Mouse (Mus musculus): ENCODE results near the gene Snx32.
"Not testable (repeated sequence)": the region's sequence is repeated elsewhere in the genome, so short reads cannot be mapped to it uniquely, and the experiment has no call there.

Gene Snx32

DNA sequence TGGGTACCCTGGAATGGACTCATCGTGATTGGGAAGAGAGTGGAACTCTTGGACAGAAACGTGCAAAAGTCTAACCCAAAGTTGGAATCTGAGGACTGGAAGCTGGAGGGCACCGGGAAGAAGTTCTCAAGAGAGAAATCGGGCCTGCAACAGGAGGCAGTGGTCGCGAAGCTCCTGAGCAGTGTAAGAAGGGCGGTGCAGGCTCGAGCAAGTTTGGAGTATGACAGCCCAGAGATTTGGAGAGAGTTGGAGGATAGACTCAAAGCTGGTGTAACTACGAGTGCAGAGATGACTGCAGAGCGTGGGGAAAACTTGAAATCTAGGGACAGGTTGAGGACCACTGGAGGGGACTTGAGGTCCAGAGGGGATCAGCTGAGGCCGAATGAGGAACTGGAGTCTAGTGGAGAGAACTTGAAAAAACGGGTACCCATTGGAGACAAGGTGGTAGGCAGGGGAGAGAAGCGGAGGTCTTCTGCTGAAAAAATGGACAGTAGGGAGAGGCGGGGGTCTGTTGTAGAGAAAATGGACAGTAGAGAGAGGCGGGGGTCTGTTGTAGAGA is 815 bp upstream of the Snx32 start:
- no peak for DNase-seq

DNA sequence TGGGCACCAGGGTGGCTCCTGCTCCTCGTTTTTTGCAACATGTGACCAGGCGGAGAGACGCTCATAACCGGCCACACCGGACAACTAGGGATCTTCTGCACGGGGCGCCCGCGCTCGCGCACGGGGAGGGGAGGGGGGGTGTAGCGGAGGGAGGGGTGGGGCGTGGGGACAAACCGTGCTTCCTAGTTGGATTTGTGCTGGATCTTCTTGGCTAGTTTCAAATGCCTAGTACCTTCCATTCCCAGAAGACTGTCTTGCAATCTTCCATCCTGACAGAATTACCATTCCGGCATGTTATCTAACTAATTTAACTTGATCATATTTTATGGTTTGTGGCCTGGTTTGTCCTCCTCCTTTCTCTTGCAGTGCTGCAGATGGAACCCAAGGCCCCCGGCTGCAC is 6.7 kb downstream of the Snx32 start, which contains the start of gene 1700020D05Rik:
1700020D05Rik (minus strand) TSS at position 101 of the 400 bp plus-strand sequence.
- no peak for DNase-seq

DNA sequence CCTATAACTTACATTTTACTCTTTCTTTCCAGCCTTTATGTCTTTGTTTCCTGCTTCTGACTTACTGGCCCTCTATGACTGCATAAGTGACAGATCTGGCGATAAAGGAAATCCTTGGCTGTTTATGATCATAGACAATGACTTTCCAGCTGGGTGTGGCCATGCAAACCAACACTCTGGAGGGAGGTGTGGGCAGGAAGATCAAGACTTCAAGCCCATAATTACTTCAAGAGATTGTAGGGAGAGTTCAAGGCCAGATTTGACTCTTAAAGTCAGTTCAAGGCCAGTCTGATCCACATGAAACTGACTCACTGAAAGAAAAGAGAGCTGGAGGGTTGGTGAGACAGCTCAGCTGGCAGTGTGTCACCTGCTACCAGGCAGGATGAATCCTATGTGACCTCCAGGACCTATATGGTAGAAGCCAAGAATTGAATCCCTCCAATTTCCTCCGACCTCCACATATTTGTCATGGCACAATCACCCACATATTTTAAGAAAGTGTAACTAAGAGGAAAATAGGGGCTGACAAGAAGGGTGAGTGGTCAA is 9.9 kb downstream of the Snx32 start:
- no peak for DNase-seq

DNA sequence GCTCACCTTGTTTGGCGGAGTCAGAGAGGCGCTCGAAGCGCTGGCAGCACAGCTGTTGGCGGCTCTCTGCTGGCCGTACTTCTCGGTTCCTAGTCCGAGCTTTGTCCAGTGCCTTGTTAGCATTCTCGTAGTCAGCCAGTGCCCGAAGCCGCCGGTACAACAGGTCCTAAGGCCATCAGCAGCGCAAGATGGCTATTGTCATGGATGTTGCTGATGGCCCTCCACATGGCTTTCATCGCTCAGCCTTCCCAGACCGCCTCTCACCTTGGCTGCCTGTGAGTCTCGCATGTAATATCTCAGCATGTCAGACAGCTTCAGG is 14.3 kb downstream of the Snx32 start:
- no peak for DNase-seq

DNA sequence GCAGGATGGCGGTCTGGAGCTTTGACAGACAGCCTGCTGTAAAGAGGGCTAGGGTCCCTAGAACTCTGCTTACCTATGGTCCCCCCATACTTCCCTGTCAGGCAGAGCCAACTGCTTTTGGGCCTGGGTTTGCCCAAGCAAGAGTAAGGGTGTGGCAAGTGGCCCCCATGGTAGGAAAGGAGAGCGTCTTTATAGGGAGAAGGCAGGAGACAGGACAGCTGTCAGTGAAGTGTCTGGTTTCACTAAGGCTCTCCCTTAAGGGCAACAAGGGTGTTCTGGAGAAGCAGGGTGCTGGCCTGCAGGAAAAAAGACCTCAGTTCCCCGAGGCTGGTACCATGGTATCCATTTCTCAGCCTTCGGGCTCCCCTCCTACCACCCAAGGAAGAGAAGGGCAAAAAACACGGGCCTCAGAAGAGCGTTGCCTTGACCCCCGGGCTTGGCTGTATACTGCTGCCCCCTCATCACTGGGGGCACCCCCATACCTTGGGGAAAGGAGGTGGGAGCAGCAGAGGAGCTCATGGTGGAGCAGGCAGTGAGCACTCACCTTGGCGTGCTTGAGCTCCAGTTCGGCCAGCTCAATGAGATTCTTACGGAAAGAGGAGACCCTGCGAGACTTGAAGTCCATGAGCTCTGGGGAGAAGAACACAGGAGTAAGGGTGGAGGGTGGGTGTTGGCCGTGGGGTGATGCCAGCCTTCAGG is 14.8 kb downstream of the Snx32 start:
- peak in 1 of 2 experiments; percentile 2 for DNase-seq

DNA sequence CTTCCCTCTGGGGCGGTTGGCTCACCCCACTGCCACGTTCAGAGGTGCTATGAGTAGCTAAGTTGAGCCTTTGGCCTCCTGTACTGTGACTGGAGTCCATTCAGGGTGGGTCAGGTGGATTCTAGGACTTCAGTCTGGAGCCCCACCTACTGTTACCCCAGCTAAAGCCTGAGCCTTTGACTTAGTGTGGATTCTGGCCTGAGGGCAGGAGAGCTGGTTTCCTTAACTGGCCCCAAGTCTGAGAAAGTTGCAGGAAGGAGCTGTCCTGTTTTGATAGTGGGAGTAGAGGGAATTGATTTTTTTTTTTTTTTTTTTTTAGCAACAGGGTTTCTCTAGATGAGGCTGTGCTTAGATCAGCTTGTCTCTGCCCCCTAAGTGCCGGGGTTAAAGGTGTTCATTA is 16.0 kb downstream of the Snx32 start:
- no peak for DNase-seq

DNA sequence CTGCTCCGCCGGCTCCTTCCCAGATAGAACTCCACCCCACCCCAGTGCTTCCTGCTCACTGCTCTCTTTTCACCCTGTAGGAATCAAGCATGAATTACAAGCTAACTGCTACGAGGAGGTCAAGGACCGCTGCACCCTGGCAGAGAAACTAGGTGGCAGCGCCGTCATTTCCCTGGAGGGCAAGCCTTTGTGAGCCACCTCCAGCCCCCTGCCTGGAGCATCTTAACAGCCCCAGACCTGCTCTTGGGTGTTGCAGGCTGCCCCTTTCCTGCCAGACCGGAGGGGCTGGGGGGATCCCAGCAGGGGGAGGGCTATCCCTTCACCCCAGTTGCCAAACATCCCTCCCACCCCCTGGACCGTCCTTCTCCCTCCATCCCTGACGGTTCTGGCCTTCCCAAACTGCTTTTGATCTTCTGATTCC is 17.0 kb downstream of the Snx32 start:
- DNase-seq, result not testable (repeated sequence)

DNA sequence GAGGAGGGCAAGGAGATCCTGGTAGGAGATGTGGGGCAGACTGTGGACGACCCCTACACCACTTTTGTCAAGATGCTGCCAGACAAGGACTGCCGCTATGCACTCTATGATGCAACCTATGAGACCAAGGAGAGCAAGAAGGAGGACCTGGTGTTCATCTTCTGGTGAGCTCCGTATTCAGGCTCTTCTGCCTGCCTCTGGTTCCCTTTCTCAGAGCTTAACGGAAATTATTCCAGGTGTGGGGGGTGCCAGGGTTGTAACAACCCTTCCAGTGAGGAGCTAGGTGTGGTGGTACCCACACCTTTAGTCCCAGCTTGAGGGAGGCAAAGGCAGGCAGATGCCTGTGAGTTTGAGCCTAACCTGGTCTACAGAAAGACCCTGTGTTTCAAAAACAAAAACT is 17.7 kb downstream of the Snx32 start:
- no peak for DNase-seq

DNA sequence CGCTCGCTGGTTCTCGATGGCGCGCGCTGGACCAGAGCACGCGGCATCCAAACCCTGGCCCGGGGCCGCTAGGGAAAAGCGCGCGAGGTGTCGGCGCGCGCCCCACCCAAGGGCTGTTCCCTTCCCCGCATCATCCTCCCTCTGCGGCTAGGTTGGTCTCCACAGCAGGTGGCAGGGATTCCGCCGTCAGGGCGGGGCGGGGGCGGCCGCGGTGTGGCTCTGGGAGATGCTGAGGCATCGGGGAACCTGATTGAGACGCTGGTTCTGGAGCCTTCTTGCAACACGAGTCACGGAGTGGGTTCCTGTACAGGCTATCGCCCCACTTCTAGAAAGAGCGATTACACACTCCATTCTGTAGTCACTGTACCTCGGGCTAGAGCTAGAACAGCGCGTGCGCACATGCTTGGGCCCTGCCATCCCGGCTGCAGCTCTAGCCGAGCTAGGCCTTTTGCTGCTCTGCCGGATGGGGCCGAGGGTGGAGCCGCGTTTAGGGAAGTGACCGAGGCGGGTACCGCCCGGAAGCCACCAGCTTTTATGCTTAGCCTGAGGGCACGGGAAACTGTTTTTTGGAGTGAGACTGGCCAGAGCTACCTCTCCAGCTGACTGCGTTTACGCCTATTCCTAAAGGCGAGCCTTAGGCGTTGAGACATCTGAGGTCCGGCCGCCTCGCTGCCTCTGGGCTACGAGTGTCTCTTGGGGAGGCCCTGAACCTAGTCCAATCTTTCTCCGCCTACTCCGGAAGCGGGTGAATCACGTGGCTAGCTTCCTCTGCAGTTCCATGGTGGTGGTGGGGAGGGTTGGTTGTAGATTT is 19.2 kb downstream of the Snx32 start:
- peak; percentile 75 to 78 for DNase-seq

DNA sequence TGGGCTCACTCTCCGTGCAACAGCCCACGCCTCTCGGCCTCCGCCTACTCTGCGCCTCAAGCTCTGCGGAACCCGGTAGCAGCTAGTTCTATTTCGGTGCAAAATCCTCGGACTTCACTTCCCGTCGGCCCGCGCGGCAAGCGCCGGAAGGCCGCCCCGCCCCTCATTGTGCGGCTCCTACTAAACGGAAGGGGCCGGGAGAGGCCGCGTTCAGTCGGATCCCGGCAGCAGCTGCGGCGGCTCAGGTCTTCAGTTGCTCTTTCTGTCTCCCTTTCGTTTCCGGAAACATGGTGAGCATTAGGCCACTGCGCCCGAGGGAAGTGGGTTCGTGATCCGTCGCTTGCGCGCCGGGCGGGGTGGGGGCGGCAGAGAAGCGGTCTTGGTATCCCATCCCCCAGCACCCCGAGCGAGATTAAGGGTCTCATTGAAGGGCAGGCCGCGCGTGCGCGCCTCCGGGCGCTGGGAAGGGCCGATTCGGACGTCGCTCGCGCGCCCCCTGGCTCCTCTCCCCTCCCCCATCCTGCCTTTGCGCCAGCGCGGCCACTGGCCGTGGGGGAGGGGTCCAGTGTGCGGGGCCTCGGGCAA is 19.9 kb downstream of the Snx32 start, which contains the start of gene Cfl1:
Cfl1 (plus strand) TSS at position 143 of the 585 bp plus-strand sequence.
- DNase-seq, result peak; percentile 93 to 95

DNA sequence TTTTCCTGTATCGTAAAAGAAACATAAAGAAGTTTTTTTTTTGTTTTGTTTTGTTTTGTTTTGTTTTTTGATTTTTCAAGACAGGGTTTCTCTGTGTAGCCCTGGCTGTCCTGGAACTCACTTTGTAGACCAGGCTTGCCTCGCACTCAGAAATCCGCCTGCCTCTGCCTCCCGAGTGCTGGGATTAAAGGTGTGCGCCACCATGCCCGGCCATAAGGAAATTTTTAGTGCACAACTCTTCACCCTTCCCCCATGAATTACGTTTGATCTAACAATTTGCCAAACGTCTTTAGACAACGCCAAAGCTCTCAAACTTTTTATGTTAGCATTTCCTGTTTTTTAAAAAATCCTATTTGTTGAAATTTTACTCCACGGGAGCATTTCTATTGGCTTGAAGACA is 20.6 kb downstream of the Snx32 start:
- not testable (repeated sequence) for DNase-seq

DNA sequence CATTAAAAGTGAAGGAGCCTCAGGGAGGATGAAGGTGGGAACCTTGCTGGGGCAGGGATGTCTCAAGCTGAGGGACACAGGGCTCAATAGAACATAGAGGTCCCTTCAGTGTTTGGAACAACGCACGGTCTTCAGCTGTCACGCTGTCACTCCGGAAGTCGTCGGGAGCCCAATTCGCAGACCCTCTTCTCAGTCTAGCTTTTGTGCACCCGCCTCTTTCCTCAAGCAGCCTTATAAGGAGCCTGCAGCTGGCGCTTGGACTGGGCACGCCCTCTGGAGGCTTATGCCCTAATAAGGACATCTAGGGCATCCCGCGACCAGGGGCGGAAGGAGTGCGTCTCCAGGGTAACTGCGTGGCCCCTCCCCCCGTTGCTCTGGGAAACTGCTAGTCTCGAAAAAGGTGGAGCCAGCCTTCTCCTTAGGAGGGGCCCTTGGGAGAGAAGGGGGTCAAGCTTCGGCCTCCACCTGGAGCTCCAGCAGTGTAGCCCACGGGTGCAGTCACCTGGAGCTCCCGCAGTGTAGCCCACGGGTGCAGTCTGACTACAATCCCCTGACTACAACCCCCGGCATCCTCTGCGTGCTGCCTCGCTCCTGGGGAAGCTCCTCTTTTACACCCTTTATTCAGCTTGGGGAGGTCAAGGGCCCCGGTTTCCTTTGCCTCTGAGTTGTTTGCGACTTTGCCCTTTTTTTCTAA is 21.3 kb downstream of the Snx32 start:
- peak; percentile 94 to 95 for DNase-seq

DNA sequence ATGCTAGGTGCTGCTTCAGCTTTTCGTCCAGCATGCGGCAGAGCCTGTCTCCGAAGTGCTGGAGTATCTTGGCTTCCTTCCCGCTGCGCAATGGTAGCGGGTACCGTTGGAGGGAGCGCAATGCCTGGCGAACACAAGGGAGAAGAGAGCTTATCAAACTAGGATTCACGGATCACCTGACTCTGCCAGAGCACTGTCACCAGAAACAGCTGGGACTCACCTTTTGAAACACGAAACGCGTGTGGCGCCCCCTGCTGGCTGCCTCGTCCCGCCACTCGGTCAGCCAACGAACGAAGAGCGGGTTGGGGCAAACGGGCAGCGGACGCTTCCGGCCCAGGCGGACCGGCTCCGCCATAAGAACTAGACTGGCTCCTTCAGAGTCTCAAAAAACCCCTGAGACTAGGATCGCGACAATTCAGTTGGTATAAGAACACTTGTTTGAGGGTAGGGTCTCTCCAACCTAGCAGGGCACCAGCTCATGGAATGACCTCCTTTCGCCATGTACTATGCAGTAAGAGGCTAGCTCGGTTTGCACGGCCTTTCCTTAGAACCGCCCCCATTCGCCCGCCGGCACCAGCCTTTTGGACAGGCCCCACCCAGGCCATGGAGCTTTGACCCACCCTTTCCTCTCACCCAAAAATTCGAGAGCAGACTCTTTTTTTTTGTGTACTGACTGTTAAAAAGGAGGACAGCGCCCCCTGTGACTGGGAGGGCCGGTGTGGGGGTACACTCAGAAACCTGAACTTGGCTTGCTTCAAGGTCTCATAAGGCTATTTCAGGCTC is 22.4 kb downstream of the Snx32 start, which contains the start of gene Mus81:
Mus81 (minus strand) TSS at position 635 of the 783 bp plus-strand sequence.
- DNase-seq, result peak; percentile 97 to 98

DNA sequence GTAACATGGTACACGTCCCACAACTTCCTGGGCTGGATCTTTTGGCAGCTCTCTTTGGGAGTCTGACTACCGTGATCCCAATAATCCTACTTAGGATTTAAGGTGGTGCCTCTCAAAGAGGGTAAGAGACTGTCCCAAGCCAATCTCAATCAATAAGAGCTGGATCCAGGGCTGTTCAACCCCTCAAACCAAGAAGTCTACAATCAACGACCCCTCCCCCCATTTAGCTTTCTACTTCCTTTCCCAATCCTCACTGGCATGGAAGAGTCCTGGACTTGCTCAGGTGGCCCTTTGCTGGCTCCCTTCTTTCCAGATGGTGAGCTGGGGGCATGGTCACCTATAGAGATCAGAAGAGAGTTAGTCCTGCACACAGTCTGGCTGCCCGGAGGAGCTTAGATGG is 23.6 kb downstream of the Snx32 start:
- DNase-seq, result peak in 1 of 2 experiments; percentile 14

DNA sequence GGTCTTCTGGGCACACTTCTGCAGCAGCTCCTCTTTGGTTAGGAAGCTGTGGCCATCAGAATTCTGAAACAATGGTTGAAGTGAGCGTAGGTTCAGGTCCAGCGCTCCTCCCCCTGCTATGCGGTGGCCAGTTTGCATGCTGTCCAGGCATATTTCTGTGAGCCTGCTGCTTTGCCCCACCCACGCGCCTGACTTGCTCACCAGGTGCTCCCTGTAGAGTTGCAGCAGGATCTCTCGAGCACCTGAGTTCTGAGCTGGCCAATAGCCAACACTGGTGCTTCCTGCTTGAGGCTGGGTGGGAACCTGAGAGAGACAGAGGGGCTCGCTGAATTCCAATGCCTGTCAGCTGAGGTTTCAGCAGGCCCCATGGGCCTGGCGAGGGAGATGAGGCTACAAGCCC is 24.1 kb downstream of the Snx32 start:
- DNase-seq, result peak; percentile 73 to 75

DNA sequence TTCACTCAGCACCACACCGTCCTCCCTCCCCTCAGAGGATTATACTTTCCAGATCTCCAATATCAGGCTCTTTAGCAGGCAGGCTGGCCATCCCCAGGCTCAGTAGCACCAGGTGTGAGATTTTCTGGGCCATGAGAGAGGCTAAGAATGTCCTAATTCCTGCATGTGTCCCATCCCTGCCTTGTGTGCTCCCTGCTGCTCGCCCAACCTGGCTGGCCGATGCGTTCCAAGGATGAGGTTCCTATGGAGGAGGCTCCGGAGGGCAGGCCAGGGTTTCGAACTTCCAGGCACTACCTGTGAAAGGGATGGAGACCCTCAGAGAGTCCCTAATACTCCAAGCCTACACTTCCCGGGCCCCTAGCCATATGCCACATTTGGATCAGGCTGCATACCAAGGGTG is 24.5 kb downstream of the Snx32 start:
- peak; percentile 83 for DNase-seq

DNA sequence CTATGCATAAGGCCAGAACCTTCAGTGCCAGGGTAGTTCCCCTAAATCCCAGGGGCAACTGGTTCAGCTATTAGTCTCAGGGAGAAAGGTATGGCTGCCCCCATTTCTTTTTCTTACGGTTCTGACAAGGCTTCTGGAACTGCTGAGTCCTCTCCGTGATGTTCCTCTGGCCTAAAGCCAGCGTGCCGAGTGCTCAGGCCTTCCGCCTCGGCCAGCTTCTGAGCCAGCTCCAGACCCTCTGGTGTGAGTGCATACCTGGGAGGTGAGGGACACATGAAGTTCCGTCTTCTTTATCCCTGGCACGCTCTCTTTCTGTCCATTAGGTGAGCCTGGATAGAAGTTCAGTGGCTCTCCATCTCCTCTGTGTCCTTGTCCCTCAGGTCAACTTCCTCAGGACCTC is 25.0 kb downstream of the Snx32 start:
- peak in 1 of 2 experiments; percentile 57 for DNase-seq

DNA sequence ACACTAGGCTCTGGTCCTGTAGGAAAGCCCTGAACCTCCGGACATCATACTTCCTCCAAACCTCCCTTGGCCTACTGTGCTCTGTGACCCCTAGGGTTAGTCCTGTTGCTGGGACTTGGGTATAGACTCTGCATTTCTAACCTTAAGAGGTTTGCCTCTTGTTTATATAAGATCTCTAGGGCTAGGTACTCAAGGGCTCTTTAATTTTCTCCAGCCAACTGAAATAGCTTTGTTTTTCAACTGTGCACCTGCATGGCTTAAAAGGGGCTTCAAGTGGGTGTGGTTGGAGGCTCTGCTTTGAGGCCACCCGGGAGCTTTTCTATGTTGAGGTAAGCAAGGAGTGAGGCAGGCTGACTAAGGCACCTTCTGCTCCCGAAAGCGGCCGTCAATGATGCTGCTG is 25.8 kb downstream of the Snx32 start:
- DNase-seq, result no peak

DNA sequence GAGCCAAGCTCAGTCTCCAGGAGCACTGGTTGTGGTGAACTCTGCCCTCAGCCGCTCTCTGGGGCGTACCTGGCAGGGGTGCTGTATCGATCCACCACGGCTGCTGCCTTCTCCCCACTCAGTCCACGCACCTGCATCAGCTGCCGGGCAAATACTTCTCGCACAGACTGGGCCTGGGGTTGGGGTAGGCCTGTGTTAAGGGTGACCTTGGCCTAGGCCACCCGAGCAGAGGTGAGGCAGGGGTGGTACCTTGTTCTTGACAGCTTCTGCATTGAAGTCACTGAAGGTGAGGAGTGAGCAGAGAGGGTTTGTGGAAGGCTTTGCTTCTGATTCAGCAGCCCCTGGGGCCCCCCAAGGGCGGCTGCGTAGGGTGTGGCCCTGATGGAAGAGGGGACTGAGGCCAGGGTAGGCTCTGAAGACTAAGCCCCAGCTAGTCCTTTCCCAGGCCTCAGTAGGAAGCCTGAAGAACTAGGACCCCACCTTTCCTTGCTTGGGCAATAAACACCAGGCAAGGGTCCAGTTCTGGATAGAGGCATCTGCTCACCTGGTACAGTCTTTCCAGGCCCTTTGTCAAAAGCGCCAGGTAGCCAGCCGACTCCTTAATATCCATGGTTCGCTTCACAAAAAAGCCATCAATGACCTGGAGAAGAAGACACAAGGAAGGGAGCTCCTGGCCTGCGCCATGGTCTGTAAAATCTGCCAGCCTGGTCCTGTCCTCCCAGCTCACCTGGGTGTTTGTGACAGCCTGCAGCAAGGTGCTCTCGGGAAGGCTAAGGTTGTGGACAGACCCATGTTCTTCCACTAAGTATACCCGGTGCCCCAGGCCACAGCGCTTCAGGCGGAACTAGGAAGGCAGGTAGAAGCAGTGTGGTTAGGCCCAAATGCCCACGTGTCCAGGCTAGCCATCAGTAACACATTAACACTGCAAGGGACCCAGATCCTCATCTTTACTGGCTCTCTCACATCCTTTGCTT is 26.7 kb downstream of the Snx32 start:
- peak in 1 of 2 experiments; percentile 23 for DNase-seq

DNA sequence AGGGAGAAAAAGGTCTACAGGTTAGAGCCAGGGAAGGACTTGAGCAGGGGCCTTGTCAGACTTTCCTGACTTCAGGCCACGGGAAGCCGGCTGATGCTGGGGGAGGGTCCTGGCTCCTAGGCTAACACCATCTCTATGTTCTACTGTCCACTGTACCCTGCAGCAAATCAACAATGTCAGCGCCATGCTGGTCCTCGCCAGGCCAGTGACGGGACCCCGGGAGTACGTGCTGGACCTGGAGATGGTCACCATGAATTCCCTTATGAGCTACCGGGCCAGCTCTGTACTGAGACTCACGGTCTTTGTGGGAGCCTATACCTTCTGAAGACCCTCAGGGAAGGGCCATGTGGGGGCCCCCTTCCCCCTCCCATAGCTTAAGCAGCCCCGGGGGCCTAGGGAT is 28.9 kb downstream of the Snx32 start:
- peak in 1 of 2 experiments; percentile 10 for DNase-seq
